Comparison of ENCODE assay signal across 24 mouse cellular contexts in the genomic region with DNA sequence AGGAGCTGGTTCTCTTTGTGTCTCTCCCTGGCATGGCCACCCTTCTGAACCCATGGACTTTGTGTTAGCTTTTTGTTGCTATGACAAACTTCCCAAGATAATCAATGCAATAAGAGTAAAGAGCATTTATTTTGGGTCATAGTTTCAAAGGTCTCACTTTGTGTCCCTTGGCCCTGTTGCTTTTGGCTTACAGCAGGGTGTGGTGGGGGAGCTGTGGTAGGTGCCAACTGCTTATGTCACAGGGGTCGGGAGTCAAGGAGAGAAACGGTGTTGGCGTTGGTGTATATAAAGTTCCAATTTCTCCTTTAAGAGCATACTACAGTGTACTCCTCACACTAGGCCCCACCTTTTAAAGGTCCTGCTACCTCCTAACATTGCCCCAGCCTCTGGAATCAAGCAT. TPM values are rescaled to one million over a fixed set of nuclear protein-coding genes. Genes with fewer than 3 reads are reported as not detected.
DNase-seq lines count a peak whose midpoint lies in the region; TF ChIP-seq lines count a peak whose summit lies in the region.
"Had no signal": no experiment of that assay in that cellular context is flagged by ENCODE, and none has a peak within 500 bp of the region (broad histone marks: within the 10 kb centered on the region; RNA-seq: fewer than 3 reads in every experiment).

No protein-coding gene starts in this region.

- TF ChIP-seq CTCF in cerebellum, adult 2 months (IDR thresholded peaks at IDR 0.05; ENCODE audit: borderline replicate concordance, insufficient read depth, low read depth, low read length): no peak

- peak; percentile 20 for DNase-seq in cerebellum, adult 11-12 months
- no peak for DNase-seq in cerebellum, postnatal 4 days (ENCODE audit: low spot score in 2 of 2)
- DNase-seq in layer of hippocampus, adult 9-11 months: peak; percentile 0
- DNase-seq in layer of hippocampus, adult 8-10 months (ENCODE audit: low spot score in 2 of 2): no peak
- peak; percentile 3 to 10 for DNase-seq in cerebellum, adult 2 months
- peak; percentile 24 for DNase-seq in cerebellum, adult 9-11 months
- DNase-seq in right cerebral cortex, postnatal 4 days: no peak
- DNase-seq: adrenal gland, postnatal 14 days; embryo, embryonic 11 days; gastrocnemius, adult 2 months; gastrocnemius, postnatal 25 days; heart, postnatal 10 days; heart, postnatal 4 days had no signal

- no peak for TF ChIP-seq POLR2A in cerebellum, adult 2 months (IDR thresholded peaks at IDR 0.05; ENCODE audit: borderline replicate concordance, insufficient read depth, low read length)

- no peak overlapping the region for H3K27ac ChIP-seq in cerebellum, adult 2 months (ENCODE audit: insufficient read depth, low read length)
- H3K27ac ChIP-seq: embryonic facial prominence, embryonic 15.5 days; forebrain, embryonic 10.5 days; gastrocnemius, adult 2 months; hindbrain, embryonic 12.5 days; hindbrain, postnatal 0 days had no signal

- WGBS in cerebellum, adult 2 months: 60% methylated on average over 3 of the region's 3 CpGs

- H3K4me1 ChIP-seq in cerebellum, adult 2 months (ENCODE audit: control insufficient read depth, insufficient read depth, low read length): peaks cover 60% of the 10 kb centered on the region
- H3K4me1 ChIP-seq: embryonic facial prominence, embryonic 15.5 days; forebrain, embryonic 10.5 days had no signal

- no peak overlapping the region for H3K4me3 ChIP-seq in cerebellum, adult 2 months (replicated peaks; ENCODE audit: insufficient read depth, low read depth, low read length)
- H3K4me3 ChIP-seq: embryonic facial prominence, embryonic 15.5 days; erythroblast, embryonic 14.5 days; forebrain, embryonic 10.5 days; gastrocnemius, adult 2 months; hindbrain, embryonic 12.5 days had no signal

- no peaks in the 10 kb centered on the region for H3K27me3 ChIP-seq in cerebellum, adult 2 months (ENCODE audit: control insufficient read depth, insufficient read depth, low read length)
- H3K27me3 ChIP-seq: CH12.LX; embryonic facial prominence, embryonic 15.5 days; hindbrain, embryonic 12.5 days had no signal

RNA-seq across cellular contexts. Expression of a gene that starts 12.1 kb away (rescaled TPM):
- 100 to 1,000 TPM; 231 to 246 (median 238) TPM for total RNA-seq in layer of hippocampus, adult 8-10 months (2022)
- polyA plus RNA-seq in cerebellum, adult 2 months (2012; rRNA removed): 167 and 182 TPM in 2 replicates
- total RNA-seq: CH12.LX; common myeloid progenitor, adult 5-6 weeks; granulocyte monocyte progenitor cell, adult 5-6 weeks had no signal
- polyA plus RNA-seq: activated CD4-positive, CD25-positive, alpha-beta regulatory T cell, adult 4 months; C2C12; erythroblast, embryonic 14.5 days; Patski had no signal

Comparison
In these comparisons a context has a peak if more than half of its experiments do, and no peak if none do; other contexts are left out.
1. DNase-seq: peak in cerebellum, adult 11-12 months (single experiment), layer of hippocampus, adult 9-11 months (single experiment), cerebellum, adult 2 months (2 of 2) and cerebellum, adult 9-11 months (single experiment); none in cerebellum, postnatal 4 days (0 of 2), layer of hippocampus, adult 8-10 months (0 of 2) and right cerebral cortex, postnatal 4 days (single experiment).